Mouse (Mus musculus) myocyte (in vitro differentiated cells): ENCODE measurements around the gene Wnk1.

Experiments used
- E2F4 ChIP-seq: IDR thresholded peaks from one replicate; pipeline ENCODE4 v1.6.1; 2011; ENCODE audit warnings: mild to moderate bottlenecking, control low read depth, moderate library complexity; ENCODE audit not compliant: insufficient read depth
- MYOD1 ChIP-seq, 3 experiments: IDR thresholded peaks; one replicate each; pipeline ENCODE4 v1.6.1; 2011; ENCODE audit warnings: control low read depth in 2 of 3, low read depth in 2 of 3, mild to moderate bottlenecking in 2 of 3, moderate library complexity in 1 of 3; ENCODE audit not compliant: insufficient read length in 2 of 3, control insufficient read depth in 1 of 3
- POLR2A ChIP-seq: IDR thresholded peaks from one replicate; pipeline ENCODE4 v1.6.1; 2011; ENCODE audit warnings: low read depth, mild to moderate bottlenecking, control low read depth, moderate library complexity; ENCODE audit not compliant: insufficient read length
- POLR2AphosphoS2 ChIP-seq: IDR thresholded peaks from one replicate; pipeline ENCODE4 v1.6.1; 2011; ENCODE audit warnings: low read depth, control low read depth; ENCODE audit not compliant: insufficient read length
- REST ChIP-seq: IDR thresholded peaks from one replicate; pipeline ENCODE4 v1.6.1; 2011; ENCODE audit warnings: mild to moderate bottlenecking, control low read depth, moderate library complexity; ENCODE audit not compliant: insufficient read depth, insufficient read length
- SRF ChIP-seq: IDR thresholded peaks from one replicate; pipeline ENCODE4 v1.6.1; 2011; ENCODE audit warnings: low read depth; ENCODE audit not compliant: control insufficient read depth, insufficient read length
- TCF12 ChIP-seq: IDR thresholded peaks from one replicate; pipeline ENCODE4 v1.6.1; 2011; ENCODE audit warnings: mild to moderate bottlenecking, control low read depth; ENCODE audit not compliant: poor library complexity, insufficient read depth, severe bottlenecking
- USF1 ChIP-seq: IDR thresholded peaks from one replicate; pipeline ENCODE4 v1.6.1; 2011; ENCODE audit warnings: low read depth, mild to moderate bottlenecking, control low read depth, moderate library complexity

- TF ChIP-seq POLR2A (no peak), MYOD1 (IDR thresholded peaks at IDR 0.05; ENCODE audit: control insufficient read depth in 1 of 3, insufficient read length in 2 of 3, low read depth in 2 of 3) (no peak), E2F4 (no peak), REST (no peak), USF1 (no peak), SRF (no peak), POLR2AphosphoS2 (no peak), TCF12 (no peak)
Measured at GRCm38 (mm10) chr6:120039256-120039563, 738 bp upstream of the Wnk1 start.
